Mouse (Mus musculus): ENCODE results near the gene Trim71. TPM values are rescaled to one million over a fixed set of nuclear protein-coding genes. Genes with fewer than 3 reads are reported as not detected.
"Not testable (repeated sequence)": the region's sequence is repeated elsewhere in the genome, so short reads cannot be mapped to it uniquely, and the experiment has no call there.

Trim71 gene
- polyA plus RNA-seq, 3 experiments from 2014 or later = 0.04 TPM; not detected in 2

DNA sequence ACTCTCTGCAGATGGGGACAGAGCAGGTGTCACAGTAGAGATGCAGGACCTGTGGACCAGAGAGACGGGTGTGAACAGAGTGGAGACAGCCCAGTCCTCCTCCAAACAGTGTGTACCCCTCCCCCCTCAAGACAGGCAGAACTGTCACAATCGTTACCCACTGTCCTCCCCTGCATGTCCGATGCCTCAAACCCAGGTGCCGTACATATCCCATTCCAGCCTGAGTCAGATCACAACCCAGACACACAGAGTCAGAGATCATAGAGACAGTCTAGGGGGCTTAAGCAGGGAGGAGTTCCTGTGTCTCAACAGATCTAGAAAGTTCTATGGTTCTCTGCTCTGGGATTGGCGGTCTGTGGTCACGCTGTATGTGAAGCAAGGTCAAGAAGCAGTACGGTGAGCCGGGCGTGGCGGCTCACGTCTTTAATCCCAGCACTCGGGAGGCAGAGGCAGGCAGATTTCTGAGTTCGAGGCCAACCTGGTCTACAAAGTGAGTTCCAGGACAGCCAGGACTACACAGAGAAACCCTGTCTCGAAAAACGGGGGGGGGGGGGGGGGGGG is 39.0 kb downstream of the Trim71 start:
- no peak for ATAC-seq

- no peak for ATAC-seq
Measured at GRCm38 (mm10) chr9:114522501-114522900, 41.7 kb downstream of the Trim71 start.

DNA sequence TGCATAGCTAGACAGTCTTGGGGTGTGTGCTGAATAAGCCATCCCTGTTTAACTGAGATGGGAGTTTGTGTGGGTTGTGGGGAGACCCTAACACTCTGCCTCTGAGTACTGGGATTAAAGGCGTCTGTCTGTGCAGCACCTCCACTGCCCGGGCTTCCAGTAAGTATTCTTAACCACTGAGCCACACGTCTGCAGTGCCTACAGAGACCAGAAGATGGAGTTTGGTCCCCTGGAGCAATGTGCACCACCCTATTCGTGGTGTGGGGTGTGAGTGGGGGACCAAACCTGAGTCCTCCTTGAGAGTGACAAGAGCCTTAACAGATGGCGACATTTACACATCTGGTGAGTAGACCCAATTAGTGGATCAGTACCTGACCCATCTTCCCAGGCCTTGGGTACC is 42.1 kb downstream of the Trim71 start:
- ATAC-seq = no peak

GRCm38 (mm10) chr9:114520529-114520928 is 43.6 kb downstream of the Trim71 start:
- ATAC-seq = not testable (repeated sequence)

- ATAC-seq = no peak
Measured at GRCm38 (mm10) chr9:114518812-114519477, 45.2 kb downstream of the Trim71 start.

DNA sequence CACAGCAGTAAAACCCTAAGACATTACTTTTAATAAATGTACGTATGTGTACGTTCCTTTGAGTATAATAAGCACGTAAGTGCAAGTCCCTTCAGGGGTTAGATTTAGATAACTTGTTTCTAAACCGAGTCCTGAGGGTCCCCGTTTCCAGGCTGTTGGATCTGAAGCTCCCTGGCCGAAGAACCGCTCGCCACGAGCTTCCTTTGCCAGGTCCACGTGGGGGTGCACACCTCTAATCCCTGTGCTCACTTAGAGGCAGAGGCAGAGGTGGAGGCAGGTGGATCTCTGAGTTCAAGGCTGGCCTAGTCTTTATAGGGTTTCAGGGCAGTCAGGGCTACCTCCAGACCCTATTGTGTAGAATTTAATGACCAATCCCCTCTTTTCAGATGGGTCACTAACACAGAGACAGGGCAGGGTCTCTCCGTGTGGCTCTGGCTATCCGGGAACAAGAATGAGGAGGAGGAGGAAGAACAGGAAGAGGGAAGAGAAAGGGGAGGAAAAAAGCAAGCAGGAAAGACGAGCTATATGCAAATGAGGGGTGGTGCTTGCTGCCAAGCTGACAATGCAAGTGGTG is 46.2 kb downstream of the Trim71 start:
- ATAC-seq = no peak

GRCm38 (mm10) chr9:114515364-114515763 is 48.8 kb downstream of the Trim71 start, which contains the start of gene C130032M10Rik:
TSS of gene C130032M10Rik (plus strand) at chr9:114515697.
- no peak for ATAC-seq

DNA sequence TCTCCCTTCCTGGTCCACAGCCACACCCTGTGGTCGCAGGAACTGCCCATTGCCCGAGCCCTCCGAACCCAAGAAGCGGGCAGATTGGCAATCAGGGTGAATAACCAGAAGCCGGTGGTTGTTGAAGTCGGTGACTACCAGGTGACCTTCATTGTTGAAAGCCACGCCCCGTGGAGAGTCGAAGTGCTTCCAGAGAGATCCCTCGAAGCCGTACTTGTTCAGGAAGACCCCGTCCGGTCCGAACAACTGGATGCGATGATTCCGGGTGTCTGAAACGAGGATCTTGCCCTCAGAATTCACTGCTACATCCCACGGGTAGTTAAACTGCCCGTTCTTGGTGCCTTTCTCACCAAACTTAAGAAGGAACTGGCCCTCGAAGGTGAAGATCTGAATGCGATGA is 51.3 kb downstream of the Trim71 start:
- no peak for ATAC-seq

GRCm38 (mm10) chr9:114509785-114510184 is 54.4 kb downstream of the Trim71 start:
- ATAC-seq = peak; percentile 68

DNA sequence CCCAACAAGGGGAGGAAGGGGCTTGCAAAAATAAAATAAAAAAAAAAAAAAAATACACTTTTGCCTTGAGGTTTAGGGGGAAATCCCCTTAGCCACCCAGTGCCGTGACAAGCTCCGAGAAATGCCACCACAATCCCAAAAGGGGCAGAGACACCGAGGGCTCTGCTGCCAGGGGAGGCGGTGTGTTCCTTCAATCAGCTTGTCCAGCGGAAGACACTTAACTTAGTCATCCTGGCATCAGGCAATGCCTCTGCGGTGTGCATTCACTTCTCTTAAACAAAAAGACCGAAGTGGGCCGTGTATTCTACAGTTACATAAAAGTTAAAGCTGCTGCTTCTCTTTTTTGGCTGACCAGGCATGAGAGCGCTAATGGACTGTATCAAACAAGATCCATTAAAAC is 56.7 kb downstream of the Trim71 start:
- peak; percentile 57 for ATAC-seq

DNA sequence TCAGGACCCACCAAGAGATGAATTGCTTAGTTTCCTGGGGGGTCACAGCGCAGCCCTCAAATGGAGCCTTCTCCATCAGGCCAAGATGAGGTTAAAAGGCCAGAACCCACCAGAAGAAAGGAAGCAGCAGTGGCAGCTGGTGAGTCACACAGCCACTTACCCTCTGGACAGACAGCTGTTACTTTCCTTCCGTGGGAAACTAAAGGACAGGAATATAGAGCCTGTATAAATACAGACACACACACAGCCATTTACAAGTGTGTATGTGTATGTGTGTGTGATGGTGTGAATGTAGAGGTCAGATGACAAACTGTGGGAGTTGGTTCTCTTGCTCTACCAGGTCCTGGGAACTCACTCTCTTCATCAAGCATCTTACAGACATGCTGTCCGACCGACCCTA is 57.6 kb downstream of the Trim71 start:
- no peak for ATAC-seq

DNA sequence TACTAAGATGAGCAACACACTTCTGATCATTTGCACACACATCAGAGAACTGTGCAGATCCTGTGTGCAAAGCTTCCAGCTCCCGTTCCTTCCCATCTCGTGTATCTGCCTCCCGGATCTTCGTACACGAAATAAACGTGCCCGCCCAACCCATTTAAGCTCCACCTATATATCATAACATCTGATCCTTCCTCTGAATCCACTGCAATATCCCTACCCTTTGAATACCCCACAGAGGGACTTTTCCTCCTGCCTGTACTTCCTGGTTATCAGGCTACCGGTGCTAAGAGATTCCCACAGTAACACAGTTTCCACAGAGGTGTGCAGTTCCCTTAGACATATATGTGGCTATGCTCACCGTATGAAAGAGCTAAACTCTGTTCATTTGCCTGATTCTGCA is 59.4 kb downstream of the Trim71 start, which contains the start of gene Ccr4:
TSS of gene Ccr4 (minus strand) at position 101 of the 400 bp plus-strand sequence.
- no peak for ATAC-seq

DNA sequence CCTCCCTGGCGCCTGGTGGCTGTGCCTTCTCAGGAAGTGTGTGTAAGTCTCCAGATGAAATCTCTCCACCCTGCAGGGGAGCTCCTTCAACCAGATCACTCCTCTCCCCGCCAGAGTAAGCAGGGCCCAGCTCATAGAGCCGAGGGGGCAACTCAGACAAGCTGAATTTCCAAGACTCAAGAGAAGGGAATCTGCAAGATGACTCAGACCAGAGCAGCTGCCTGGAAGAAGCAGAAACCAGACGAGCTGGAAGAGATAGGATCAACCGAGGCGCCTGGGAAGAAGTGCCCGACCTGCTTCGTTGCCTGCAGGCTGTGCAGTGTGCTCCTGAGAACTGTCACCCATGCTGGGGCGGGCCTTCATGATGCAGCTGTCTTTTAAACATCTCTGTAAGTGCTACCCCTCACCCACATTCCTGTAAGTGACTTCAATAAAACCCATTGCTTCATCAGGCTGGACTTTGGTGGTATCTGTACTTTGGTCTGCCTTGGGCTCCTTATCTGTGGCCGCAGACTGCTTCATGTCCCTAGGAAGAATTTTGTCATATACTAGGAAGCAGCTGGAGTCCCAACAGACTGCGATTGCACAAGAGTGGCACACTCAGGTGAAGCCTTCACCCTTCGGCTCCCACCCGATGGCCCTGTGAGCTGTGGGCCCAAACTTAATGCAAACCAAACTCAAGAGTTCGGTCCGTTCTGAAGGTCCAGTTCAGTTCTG is 61.3 kb downstream of the Trim71 start:
- no peak for ATAC-seq

GRCm38 (mm10) chr9:114501913-114502312 is 62.3 kb downstream of the Trim71 start:
- no peak for ATAC-seq

- no peak for ATAC-seq
Measured at GRCm38 (mm10) chr9:114501111-114501510, 63.1 kb downstream of the Trim71 start.

DNA sequence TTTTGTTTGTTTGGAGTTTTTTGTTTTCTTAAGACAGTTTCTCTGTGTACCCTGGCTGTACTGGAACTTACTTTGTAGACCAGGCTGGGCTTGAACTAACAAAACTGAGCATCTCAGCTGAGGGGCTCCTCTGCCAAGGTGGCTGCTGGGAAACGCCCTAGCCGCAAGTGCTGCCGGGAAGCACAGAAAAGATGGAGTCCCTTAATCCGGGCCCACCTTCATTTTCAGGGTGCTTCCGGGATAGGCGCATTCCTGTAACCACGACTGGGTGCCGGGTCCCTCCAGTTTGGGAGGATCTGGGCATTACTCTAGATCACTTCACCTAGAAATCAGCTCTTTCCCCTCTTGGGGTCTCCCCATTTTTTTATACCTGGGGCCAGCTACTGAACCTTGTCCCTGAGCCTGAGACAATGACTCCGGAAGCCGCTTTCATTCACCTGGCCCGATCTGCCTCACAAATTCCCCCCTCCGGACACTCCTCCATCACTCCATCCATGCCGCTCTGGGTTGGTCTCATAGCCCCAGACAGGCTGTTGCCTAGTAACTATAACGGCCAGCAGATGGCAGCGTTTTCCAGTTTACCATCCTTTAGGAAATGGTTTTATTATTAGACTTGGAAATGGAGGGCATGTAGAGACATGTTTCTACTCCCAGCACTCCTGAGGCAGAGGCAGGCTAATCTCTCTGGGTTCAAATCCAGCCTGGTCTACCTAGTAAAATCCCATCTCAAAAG is 64.2 kb downstream of the Trim71 start:
- no peak for ATAC-seq

GRCm38 (mm10) chr9:114498218-114498617 is 66.0 kb downstream of the Trim71 start:
- peak; percentile 56 for ATAC-seq

- ATAC-seq = peak; percentile 79
Measured at GRCm38 (mm10) chr9:114496469-114496868, 67.7 kb downstream of the Trim71 start.

- ATAC-seq = peak; percentile 32
Measured at GRCm38 (mm10) chr9:114487481-114488258, 76.5 kb downstream of the Trim71 start.

GRCm38 (mm10) chr9:114486808-114487207 is 77.4 kb downstream of the Trim71 start:
- no peak for ATAC-seq

GRCm38 (mm10) chr9:114484771-114485170 is 79.4 kb downstream of the Trim71 start:
- no peak for ATAC-seq

GRCm38 (mm10) chr9:114480940-114481339 is 83.2 kb downstream of the Trim71 start:
- peak; percentile 29 for ATAC-seq
